Mouse (Mus musculus): ENCODE data around the gene Hes2. TPM values are rescaled to one million over a fixed set of nuclear protein-coding genes. Genes with fewer than 3 reads are reported as not detected.

Hes2 gene
- not detected in 2 replicates for polyA plus RNA-seq (2012; ENCODE audit: insufficient read depth, insufficient read length, missing spikeins)

DNA sequence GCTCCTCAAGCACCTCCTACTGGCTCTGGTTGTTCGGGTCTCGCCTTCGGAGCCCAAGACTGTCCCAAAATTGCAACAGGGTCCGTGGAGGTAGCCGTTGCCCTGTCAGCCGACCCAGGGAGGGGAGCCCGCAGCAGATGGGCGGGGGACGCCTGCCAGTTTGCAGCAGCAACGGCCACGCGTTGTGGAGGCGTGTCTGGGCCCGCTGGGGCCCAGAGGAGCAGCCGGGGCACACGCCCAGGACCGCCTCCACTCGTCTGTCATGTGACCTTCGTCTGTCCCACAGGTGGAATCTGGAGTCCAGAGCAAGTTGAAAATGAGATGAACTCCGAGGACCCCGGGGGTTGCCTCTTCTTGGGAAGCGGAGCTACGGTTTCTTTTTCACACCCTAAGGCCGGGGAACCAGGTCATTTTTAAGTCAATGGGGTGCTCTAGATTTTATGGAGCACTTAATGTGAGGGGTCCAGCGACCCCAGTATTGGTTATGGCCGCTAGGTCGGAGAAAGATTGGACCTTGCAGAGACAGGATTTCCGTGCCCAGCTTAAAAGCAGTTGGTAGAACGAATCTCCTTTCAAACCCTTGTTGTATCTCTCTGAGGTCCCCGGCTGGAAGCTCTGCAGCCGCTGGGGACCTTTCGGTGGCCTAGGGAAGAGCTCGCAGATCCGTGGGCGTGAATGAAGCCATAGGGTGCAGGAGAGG is at the start of gene Hes2:
Gene Hes2 (plus strand): TSS at position 283 of the 700 bp plus-strand sequence.
- Histone ChIP-seq H3K4me3 (ENCODE audit: insufficient read depth, low read depth, low read length) (peak within 1 kb of the TSS; percentile 27), H3K27ac (replicated peaks; ENCODE audit: low read depth, low read length) (no peak within 1 kb of the TSS), H3K4me1 (ENCODE audit: control insufficient read depth, insufficient read depth, insufficient read length, low read length) (peaks cover 3% of the 10 kb centered on the region; the same call in 1 of the 2 replicates)

DNA sequence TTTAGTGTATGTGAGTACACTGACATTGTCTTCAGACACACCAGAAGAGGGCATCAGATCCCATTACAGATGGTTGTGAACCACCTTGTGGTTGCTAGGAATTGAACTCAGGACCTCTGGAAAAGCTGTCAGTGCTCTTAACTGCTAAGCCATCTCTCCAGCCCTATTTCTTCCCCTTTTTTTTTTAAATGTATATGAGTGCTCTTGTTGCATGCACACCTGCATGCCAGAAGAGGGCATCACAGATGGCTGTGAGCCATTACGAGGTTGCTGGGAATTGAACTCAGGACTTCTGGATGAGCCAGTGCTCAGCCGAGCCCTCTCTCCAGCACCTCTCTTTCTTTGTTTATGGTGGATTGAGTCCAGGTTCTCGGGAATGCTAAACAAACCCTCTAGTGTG is 49.2 kb upstream of the Hes2 start:
- no peaks in the 10 kb centered on the region for H3K4me1 ChIP-seq (ENCODE audit: control insufficient read depth, insufficient read depth, insufficient read length, low read length)
- no peak overlapping the region for H3K27ac ChIP-seq (replicated peaks; ENCODE audit: low read depth, low read length)
- no peak overlapping the region for H3K4me3 ChIP-seq (ENCODE audit: insufficient read depth, low read depth, low read length)

DNA sequence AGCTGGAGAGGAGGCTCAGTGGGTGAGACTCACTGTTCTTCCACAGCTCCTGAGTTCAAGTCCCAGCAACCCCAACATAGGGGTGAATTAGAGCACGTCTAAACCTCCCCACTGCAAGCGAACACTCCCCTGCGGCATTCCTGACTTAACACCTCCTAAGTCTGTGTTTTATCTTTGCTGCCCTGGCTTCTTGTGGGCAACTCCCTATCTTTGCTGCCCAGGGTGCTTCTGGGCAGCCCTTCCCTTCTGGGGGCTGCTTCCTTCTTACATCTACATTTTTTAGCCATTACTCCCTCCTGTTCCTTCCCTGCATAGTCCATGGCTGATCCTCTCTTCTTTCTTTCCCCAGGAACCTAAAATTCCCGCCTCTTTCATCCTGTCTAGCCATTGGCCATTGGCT is 48.0 kb upstream of the Hes2 start:
- Histone ChIP-seq H3K4me1 (ENCODE audit: control insufficient read depth, insufficient read depth, insufficient read length, low read length) (no peaks in the 10 kb centered on the region), H3K27ac (replicated peaks; ENCODE audit: low read depth, low read length) (no peak overlapping the region), H3K4me3 (ENCODE audit: insufficient read depth, low read depth, low read length) (no peak overlapping the region)

DNA sequence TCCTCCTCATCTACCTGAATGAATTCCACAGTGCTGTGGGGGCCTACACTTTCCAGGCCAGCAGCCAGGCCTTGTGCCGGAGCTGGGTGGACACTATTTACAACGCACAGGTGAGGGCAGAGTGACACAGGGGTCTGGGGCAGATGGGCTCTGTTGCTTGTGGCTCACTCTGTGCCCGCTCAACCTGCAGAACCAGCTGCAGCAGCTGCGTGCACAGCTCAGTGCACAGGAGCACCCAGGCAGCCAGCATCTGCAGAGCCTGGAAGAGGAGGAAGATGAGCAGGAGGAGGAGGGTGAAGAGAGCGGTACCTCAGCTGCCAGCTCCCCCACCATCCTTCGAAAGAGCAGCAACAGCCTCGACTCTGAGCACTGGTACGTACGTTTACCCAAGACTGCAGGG is 46.3 kb upstream of the Hes2 start:
- Histone ChIP-seq H3K4me3 (ENCODE audit: insufficient read depth, low read depth, low read length) (no peak overlapping the region), H3K4me1 (ENCODE audit: control insufficient read depth, insufficient read depth, insufficient read length, low read length) (no peaks in the 10 kb centered on the region), H3K27ac (replicated peaks; ENCODE audit: low read depth, low read length) (no peak overlapping the region)

DNA sequence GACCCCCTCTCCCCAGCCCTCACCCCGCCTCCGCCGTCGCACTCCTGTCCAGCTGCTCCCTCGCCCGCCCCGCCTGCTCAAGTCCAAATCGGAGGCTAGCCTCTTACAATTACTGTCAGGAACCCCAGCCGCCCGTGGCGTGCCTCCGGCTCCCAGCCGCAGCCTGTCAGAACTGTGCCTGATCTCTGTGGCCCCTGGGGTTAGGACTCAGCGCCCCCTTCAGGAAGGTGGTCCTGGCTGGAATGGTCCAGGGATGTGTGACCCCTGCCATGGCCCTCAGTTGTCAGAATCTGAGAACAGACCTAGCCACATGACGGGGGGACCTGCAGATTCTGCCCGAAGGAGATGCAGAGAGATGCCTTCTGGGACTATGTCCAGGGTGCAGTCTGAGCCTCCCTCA is 44.6 kb upstream of the Hes2 start:
- no peak overlapping the region for H3K27ac ChIP-seq (replicated peaks; ENCODE audit: low read depth, low read length)
- H3K4me3 ChIP-seq (ENCODE audit: insufficient read depth, low read depth, low read length): no peak overlapping the region
- H3K4me1 ChIP-seq (ENCODE audit: control insufficient read depth, insufficient read depth, insufficient read length, low read length): no peaks in the 10 kb centered on the region

DNA sequence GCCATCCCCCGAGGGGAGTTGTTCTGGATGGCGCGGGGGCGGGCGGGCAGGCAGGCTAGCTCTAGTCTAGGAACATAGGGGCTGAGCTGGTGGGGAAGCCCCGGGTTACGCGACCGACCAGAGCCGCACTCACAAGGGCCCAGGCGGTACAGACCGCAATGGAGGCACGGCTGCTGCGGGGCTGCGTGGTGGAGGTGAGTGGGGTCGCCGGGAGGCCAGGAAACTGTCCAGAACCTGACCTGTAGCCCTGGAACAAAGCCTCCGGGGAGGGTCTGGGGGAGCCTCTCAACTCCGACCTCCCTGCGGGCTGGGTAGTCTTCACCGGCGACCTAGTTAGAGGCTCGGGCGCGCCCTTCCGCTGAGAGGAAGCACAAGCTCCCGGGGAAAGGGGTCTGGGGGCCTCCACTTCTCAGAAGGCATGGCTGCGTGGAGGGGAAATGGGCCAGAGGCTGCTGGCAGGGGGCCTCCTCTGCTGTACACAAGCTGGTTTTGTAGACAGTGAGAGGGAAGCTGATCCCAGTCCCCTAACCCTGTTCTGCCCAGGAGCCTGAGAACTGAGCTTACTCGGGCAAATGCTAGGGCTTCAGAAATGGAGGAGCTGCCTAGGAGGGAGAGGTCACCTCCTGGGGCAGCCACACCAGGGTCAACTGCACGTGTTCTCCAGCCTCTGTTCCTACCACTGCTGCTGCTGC is 42.6 kb upstream of the Hes2 start, which contains the start of gene Tnfrsf25:
Gene Tnfrsf25 (plus strand): TSS at position 14 of the 692 bp plus-strand sequence.
- Histone ChIP-seq H3K4me1 (ENCODE audit: control insufficient read depth, insufficient read depth, insufficient read length, low read length) (peaks cover 5% of the 10 kb centered on the region; the same call in 1 of the 2 replicates), H3K4me3 (ENCODE audit: insufficient read depth, low read depth, low read length) (peak within 1 kb of the TSS; percentile 29; the same call in 1 of the 2 replicates), H3K27ac (replicated peaks; ENCODE audit: low read depth, low read length) (peak within 1 kb of the TSS; percentile 46; the same call in 1 of the 2 replicates)

DNA sequence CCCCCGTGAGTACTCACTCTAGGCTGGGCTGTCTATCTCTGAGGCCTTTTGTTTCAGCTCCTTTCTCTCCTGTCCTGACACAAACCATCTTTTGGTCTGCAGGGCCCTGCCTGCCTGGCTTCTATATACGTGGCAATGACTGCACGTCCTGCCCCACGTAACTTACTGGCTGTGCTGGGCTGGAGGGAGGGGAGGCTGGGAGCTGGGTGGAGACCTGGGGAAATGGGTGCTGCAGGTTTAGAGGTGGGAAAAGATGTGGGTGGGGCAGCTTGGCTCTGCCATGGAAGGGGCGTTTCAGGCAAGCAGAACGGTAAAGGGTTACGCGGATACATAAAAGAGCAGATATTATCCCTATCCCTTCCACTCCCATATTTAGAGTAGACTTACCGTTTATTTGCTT is 41.1 kb upstream of the Hes2 start:
- Histone ChIP-seq H3K4me3 (ENCODE audit: insufficient read depth, low read depth, low read length) (no peak overlapping the region), H3K27ac (replicated peaks; ENCODE audit: low read depth, low read length) (no peak overlapping the region), H3K4me1 (ENCODE audit: control insufficient read depth, insufficient read depth, insufficient read length, low read length) (peaks cover 5% of the 10 kb centered on the region; the same call in 1 of the 2 replicates)

DNA sequence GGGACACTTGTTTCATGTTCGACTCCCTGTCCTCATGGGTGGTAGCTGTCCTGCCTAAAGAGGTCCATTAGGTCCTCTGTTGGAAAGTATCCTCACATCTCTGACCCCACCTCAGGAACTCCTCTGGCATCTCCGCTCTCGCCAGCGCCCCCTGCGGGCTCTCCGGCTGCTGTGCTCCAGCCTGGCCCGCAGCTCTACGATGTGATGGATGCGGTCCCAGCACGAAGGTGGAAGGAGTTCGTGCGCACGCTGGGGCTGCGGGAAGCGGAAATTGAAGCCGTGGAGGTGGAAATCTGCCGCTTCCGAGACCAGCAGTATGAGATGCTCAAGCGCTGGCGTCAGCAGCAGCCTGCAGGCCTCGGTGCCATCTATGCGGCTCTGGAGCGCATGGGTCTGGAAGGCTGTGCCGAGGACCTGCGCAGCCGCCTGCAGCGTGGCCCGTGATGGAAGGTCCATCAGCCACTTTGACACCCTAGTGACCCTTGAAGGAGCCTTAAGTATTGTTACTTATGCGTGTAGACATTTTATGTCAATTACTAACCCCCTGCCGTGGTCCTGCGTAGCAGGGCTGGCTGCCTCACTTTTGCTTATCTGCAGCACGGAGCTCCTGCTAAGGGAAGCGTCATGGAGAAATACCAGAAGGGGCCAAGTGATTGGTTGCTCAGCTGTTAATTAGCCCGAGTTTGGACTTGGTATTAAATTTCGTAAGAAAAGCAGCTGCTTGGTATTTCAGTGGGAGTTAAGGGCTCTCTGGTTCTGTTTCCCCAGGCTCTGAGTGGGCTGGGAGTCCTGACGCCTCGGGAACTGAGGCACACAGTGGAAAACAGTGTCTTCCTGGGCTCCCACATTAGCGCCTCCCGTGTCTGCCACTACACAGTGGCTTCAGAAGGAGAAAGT is 39.0 kb upstream of the Hes2 start:
- Histone ChIP-seq H3K4me3 (ENCODE audit: insufficient read depth, low read depth, low read length) (no peak overlapping the region), H3K27ac (replicated peaks; ENCODE audit: low read depth, low read length) (no peak overlapping the region)

DNA sequence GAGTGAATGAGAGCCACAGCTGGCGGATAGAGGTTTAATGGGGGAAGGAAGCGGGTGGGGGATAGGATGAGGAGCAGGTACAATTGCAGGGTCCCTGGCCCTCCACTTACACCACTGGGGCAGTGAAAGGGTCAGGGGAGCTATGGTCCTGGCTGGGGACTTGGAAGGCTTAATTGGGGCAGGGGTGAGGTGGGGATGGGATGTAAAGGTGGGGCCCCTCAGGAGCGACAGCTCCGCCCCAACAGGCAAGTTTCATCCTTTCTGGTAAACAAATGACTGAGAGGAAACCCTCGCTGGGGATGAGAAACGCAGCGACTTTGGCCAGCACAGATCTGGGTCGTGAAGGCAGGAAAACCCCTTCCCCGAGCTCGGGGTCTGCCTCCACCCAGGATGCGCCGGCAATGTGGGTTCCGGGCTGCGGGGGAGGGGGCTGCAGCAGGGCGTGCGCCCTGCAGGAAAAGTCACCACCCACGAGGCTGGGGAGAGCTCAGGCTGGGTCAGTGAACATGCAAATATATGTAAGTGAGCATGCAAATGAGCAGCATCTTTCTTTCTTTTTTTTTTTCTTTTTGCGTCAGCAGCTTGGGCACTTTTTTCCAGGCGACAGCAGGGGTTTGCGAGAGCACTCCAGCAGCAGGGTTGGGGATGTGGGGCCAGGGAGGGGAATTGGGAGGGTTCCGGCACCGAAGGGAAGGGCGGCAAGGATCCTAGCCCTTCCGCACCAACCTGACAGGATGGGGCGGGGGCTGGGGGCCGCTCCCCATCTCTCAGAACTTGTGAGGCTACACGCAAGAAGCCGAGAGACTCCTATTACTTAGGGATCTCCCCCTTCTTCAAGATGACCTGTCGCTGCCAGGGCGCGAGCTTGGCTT is 38.1 kb upstream of the Hes2 start:
- peak overlapping the region; percentile 36 for H3K4me3 ChIP-seq (ENCODE audit: insufficient read depth, low read depth, low read length)
- peaks cover 7% of the 10 kb centered on the region; the same call in 1 of the 2 replicates for H3K4me1 ChIP-seq (ENCODE audit: control insufficient read depth, insufficient read depth, insufficient read length, low read length)
- H3K27ac ChIP-seq (replicated peaks; ENCODE audit: low read depth, low read length): no peak overlapping the region

More for the DNA sequence above, 39.0 kb upstream of the Hes2 start:
- peaks cover 7% of the 10 kb centered on the region; the same call in 1 of the 2 replicates for H3K4me1 ChIP-seq (ENCODE audit: control insufficient read depth, insufficient read depth, insufficient read length, low read length)

DNA sequence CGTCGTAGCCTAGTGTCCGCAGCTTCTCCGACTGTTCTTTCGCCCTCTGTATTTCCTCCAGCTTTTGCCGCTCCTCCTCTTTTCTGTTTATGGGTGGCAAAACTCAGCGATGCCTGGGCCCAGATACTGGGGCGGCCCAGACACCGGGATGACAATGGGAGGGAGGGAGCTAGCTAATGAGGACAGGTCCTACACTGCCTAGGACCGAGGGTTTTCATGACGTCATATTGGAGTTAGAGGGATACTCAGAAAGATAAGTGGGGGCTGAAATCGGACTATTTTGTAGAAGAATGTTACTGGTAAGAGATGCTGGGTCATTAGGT is 37.5 kb upstream of the Hes2 start:
- H3K4me3 ChIP-seq (ENCODE audit: insufficient read depth, low read depth, low read length): peak overlapping the region; percentile 36
- H3K4me1 ChIP-seq (ENCODE audit: control insufficient read depth, insufficient read depth, insufficient read length, low read length): peaks cover 7% of the 10 kb centered on the region; the same call in 1 of the 2 replicates
- H3K27ac ChIP-seq (replicated peaks; ENCODE audit: low read depth, low read length): no peak overlapping the region

DNA sequence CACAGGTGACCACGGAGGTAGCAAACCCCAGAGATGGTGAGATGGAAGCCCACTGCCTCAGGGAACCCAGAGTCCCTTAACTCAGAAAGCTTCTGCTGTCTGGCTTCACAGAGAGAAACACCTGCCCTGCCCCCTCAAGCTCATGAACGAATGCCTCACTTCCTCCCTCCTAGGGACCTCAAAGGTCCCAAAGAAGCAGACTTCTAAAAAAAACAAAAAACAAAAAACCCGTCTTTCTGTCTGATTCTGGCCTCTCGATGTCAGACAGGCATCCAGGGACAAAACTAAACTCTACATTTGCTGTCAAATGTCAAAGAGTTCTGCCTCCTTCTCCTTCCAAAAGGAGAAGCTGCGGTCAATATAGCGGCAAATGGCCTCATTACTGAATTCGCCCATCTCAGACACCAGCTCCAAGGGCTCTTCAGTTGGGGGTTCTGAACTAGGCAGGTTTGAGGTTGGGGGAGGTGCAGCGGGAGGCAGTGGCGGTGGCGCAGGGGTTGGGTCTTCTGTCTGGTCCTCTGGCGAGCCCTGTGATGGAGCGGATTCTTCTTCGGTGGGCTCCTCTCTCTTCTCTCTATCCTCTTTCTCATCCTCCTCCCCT is 34.2 kb upstream of the Hes2 start:
- H3K4me3 ChIP-seq (ENCODE audit: insufficient read depth, low read depth, low read length): peak overlapping the region; percentile 46; the same call in 1 of the 2 replicates
- H3K4me1 ChIP-seq (ENCODE audit: control insufficient read depth, insufficient read depth, insufficient read length, low read length): peaks cover 7% of the 10 kb centered on the region; the same call in 1 of the 2 replicates
- no peak overlapping the region for H3K27ac ChIP-seq (replicated peaks; ENCODE audit: low read depth, low read length)

DNA sequence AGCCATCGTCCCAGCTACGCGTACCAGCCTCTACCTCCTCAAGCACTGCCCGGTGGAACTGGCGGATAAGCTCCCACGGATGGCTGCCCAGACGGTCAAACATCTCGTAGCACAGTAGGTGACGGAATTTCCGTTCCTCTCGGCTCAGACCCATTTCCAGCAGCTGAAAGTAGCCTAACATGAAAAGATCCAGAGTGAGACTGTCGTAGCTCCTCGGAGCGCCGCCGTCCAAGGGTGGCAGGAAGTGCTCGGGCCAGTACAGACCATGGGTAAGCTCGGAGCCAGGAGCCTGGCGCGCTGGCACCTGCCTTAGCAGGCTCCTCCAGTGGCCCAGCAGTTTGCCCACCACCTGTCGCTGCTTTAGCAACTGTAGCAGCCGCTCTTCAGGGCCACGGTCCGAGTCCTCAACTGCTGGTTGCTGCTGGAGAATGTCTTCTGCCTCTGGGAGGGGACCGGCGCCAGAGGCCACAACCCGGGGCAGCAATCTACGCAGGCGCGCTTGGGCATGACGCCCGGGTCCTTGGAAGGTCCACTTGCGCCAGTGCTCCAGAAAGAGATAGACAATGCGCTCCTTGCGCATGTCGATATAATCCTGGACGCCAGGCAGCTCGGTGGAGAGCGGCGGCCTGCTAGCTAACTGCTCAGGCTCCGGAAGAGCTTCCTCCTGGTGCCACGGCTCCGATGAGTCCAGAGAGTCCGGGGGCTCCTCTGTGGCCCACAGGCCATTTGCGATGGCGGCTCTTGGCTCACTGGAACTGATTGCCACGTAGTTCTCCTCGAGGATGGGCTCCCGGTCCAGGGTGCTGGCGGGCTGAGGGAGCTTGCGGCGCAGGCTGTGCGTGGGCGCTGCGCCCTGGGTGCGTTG is 33.3 kb upstream of the Hes2 start:
- peak overlapping the region; percentile 46 for H3K4me3 ChIP-seq (ENCODE audit: insufficient read depth, low read depth, low read length)
- peaks cover 6% of the 10 kb centered on the region; the same call in 1 of the 2 replicates for H3K4me1 ChIP-seq (ENCODE audit: control insufficient read depth, insufficient read depth, insufficient read length, low read length)
- no peak overlapping the region for H3K27ac ChIP-seq (replicated peaks; ENCODE audit: low read depth, low read length)
